Mouse (Mus musculus) frontal cortex, postnatal 10 days (tissue): ENCODE results near the gene Ddx5.
"Not testable (repeated sequence)": the region's sequence is repeated elsewhere in the genome, so short reads cannot be mapped to it uniquely, and the experiment has no call there.

Source experiments
- DNase-seq, 2 experiments: peaks; one replicate each; pipeline ENCODE4 v3.0.0; 2022; ENCODE audit warnings: low spot score in 2 of 2, mixed read lengths in 1 of 2

Gene Ddx5

DNA sequence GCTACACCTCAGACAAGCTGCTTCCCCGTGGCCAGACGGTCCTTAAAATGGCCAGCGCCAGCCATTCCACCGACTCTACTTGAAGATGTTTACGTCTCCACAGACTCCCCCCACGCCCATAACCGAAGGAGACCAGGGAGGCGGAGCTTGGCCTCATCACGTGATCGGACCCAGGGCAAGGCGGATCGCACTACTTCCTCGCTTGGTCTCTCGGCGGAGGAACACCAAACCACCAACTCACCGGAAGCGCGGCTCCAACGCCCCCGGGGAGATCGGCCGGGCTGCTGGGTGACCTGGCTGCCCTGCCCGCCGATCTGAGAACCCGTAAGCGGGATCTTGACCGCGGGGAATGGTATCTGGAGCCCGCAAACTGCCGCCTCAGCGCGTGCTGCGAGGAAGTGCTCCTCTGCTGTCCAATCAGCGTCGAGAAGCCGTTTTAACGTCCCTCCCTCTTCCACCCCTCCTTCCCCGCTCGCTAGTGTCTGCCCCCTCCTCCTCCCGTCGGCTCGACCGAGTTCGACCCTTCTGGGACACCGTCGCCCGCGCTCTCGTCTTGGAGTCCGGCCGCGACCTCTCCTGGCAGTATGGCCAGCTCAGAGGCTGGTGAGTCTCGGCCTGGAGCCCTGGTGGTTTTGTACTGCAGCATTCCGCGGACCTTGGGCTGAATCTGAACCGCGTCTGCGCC is at the start of gene Ddx5, which contains the start of gene Cep95:
TSS of gene Ddx5 (minus strand) at position 411 of the 685 bp plus-strand sequence.
TSS of gene Cep95 (plus strand) at position 478 of the 685 bp plus-strand sequence.
- peak; percentile 90 to 97 for DNase-seq

DNA sequence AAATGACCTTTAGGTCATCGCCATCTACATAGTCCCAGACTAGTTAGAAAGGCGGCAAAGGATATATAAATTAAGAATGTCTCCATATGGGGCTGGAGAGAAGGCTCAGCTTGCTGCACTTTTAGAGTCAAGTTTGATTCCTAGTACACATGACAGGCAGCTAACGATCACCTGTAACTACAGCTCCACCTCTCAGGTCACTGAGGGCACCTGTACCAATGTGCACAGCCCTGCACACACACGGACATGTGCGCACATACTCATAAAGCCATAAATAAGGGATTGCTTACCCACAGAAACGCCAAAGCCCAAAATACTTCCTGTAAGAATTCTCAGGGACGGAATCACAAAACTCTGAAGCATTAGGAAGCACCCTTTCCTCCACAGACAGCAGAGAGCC is 39.1 kb upstream of the Ddx5 start:
- DNase-seq, result no peak

DNA sequence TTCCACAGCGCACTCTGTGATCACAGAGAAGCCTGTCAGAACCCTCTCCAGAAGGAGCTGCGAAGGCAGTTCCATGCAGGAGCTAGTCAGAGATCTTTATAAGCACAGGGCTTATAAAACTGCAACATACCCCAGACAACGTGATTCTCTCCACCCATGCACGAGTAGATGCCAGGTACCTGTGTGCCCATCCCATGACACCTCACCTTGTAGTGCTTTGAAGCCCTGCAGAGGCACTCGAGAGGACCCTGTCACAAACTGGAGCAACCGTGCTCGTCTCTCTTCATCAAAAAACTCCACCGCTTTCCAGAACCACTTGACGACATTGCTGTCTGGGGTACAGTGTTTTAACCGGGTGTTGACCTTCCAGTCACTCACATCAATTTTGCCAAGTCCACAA is 35.4 kb upstream of the Ddx5 start:
- DNase-seq, result no peak

DNA sequence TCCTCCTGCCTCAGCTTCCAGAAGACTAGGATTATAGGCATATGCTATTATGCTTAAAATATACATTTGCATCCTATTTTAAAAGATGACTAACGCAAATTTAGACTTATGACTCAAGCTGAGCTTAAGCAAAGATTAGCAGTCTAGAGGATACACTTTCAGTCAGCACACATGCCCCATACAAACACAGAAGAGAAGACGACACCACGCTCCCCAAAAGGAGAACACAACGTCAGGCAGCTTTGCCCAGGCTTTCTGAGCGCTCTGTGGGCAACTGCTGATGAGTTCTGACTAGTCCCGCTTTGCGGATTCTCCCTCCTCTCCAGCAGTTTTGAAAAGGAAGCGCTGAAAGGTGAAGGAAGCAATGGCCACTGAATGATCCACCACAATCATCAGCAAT is 34.8 kb upstream of the Ddx5 start:
- DNase-seq, result no peak

DNA sequence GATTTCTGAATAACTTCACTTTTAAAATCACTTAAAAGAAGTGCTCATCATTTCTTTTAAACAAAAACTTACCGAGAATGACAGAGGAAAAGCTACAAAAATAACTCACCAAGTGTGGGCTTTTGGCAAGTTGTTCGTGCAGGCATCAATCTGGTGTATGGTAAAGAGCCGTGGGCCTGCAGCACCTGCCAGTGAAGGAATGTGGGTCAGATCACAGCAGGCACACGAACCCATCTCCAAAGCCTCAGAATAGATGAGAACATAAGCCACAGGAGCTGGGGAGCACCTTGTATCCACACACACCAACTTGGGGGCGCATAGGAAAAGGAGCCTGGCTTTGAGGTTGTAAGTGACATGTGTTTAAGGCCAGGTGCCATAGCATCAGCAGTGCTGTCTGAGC is 33.9 kb upstream of the Ddx5 start:
- DNase-seq, result no peak

DNA sequence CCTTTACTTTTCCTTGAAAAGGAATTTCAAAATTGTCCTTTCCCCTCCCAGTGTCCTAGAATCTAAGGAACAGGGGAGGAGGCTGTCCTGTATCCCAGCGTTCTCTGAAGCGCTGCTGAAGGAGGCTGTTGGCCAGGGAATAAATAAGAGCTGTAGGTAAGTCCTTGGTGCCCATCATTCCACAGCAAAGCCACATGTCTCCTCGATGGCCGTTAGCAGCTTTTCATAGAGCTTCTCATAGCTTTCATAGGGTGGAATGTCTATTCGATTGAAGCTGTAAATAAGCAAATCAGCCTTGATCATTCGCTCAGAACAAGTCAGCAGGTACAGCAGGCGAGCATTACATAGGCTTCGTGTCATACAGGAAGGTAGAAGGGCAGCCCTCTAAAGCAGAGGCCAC is 33.5 kb upstream of the Ddx5 start:
- DNase-seq, result no peak

DNA sequence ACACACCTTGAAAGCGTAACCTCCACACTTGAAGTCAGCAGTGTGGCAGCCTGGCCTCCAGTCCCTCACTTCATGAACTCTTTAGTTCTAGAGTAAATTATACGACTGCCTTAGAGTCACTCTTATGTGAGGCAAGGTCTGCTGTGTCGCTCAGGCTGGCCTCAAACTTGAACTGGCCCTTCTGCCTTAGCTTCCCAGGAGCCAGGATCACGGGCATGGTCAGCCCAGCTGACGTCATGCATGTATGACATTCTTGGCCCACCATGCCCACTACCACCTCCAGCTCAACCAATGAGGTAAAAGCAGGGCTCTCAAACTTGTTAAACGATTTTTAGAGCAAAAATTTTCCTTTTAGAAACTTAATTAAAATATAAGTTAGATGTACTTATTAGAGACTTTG is 32.4 kb upstream of the Ddx5 start:
- DNase-seq, result no peak

DNA sequence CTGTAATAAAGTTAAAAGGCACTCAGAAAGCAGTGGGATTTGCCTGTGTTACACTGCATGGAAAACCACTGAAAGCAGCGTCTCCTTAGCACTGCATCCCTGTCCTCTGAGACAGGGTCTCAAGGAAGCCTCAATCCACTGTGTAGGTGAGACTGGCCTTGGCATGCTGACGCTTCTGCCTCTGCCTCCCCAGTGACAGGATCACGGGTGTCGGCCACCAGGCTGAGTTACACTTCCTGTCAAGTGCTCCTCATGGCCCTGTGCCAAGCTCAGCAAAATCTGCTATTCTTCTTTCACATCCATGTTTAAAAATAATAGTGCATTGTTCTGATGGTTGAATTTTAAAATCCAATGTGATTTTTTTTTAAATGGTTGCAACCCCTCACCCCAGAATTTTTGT is 32.0 kb upstream of the Ddx5 start:
- DNase-seq, result peak in 1 of 2 experiments; percentile 38

DNA sequence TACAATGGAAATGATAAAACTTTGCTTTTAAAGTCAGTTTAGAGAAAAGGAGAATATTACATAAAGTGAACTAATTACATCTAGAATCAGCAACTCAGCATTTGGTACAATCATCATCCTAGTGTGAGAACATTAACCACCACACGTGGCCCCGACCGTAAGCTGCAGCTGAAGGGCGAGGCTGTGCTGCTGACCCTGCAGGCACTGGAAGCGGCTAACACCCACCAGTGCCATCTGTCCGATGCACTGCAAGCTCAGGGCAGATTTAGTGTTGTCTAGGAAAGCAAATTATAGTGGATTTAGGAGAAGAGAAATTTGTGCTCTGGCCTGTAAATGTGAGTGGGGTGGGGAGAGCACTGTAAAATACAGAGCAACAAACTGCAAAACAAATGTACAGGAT is 31.3 kb upstream of the Ddx5 start:
- DNase-seq, result no peak

DNA sequence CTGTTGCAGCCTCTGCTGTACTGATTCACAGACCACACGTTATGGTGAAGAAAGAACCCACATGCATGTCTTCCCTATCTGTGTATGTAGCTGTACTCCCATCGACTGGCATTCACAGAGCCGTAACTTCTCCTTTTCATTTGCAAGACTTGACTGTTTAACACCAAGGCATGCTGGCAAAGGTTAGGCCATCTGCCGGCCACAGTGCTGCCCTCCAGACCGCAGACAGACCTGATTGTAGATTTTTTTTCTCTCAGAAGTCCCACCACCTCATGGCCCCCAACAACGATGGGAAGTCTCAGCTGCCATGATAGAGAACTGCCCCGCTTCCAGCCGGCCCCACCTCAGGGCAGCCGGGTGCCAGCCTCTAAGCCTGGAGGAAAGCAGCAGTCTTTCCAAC is 30.6 kb upstream of the Ddx5 start:
- no peak for DNase-seq

DNA sequence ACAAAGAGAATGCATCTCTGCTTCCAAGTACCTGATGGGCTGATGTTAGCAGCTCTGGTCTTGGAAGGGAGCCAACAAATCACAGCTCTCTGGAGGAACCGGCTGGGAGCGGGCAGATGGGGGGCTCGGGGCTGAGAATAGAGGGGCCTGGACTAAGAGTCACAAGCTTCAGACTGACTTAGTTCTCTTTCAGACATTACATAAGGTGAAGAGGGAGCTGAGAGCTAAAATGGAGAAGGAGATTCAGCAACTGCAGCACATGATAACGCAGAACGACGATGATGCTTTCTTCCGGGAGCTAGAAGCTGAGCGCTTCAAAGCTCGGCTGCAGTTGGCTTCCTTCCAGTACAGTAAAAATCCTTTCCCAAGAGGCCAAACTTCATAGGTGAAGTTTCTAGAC is 29.4 kb upstream of the Ddx5 start:
- no peak for DNase-seq

DNA sequence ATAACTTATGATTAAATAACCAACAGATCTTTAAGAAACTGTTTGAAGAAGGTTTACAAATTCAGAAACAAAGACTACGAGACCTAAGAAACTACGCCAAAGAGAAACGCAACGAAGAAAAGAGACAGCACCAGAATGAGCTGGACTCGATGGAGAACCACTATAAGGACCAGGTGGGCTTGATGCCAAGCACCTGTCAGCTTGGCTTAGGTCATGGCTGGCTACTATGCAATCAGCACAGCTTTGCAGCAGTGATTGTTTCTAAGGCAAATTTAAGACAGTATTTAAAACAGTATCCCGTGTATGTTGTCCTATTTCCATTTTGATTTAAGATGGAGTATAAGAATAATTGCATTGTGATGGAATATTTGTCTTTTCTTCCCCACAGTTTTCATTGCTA is 28.8 kb upstream of the Ddx5 start:
- DNase-seq, result no peak

DNA sequence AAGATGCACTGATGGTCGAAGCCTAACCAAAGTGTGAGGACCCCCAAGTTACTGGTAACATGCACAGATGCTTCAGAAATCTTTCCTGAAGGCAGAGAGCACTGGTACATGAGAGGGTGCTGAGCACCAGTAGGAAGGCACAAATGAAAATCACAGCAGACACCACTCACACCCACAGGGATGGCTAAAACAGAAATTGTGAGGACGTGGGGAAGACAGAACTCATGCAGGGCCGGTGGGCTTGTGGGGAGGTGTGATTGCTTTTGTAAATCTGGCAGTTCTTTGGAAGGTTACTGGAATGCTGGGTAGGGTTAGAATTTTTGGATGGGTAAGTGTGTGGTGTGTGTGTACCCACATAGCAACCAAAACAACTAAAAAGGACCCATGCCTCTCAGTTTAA is 28.2 kb upstream of the Ddx5 start:
- no peak for DNase-seq

DNA sequence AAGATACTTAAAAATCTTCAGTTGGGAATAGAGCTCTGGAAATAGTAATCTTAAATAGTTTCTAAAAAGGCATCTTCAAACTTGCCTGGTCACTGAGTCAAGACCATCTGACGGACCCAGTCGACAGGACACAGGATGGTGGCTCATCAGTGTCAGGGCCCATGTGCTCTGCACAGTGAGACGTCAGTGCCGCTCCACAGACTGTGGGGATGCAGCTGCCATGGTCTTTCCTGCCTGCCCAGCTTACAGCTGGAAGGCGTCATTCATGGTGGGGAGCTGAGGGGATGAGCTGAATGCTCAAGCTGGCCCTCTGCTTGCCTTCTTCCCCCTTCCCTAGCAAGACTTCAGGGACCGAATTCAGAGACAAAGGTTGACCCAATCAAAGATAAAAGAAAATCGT is 27.3 kb upstream of the Ddx5 start:
- DNase-seq, result no peak

DNA sequence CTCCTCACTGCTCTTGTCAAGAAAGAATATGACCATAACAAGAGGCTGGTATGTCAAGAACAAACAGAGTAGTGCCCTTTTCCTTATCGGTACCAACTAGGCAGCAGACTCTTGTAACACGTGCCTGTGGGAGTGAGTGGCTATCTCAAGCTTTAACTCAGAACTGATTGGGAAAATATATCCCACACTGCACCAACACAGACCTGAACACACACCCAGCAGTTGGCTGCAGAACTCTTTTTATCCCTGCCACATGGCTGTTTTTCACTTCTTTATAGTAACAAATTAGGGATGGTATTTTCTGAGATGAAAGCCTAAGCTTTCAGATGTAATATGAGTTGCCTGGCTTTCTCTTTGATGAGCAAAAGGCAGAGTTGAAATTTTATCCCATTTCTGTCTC is 26.8 kb upstream of the Ddx5 start:
- DNase-seq, result no peak

DNA sequence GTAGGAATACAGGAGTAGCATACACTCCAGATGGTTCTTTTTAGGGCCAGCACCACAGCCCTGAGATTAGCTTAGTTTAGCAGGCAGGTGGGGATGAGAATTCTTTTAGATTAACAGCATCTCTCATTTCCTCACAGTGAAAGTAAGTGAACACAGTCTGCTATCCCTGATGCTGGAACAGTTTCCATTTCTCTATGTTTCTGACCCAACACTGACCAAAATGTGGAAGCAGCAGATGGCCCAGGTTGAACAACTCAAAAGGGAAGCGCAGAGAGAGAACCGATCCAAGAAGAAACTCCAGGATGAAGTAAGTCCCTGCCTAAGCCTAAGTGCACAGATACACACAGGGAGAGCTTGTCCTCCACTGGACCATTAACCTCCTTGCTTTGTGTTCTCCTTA is 26.3 kb upstream of the Ddx5 start:
- DNase-seq, result no peak

DNA sequence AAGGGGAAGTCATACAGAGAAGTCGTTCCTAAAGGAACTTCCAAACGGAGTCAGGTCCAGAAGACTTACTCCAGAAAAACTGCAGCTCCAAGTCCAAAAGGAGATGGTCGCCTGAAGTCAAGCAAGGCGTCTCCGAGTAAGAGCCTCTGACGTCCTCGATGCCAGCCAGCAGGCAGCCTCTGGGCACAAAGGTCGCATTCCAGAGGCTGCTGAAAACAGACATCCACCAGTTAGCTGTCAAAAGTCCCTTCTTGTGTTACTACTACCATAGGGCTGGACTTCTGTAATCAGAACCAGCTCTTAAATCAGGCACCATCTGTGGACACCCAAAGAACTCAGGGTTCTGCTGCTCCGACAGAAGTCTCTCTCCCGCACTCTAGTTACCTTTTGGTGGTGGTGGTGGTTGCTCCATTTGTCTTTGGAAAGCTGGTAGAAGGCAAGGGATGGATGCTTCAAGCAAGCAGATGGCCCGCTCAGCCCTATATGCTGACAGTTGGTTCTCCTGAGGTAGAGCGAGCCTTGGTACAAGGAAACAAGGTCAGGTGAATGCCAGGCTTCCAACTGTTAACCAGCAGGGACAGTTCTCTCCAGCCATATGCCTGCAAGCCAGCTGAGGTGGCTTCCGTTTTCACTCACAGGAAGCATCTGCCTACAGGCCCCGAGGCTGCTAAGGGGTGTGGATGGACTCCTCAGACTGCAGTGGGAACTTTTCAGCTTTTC is 25.8 kb upstream of the Ddx5 start:
- no peak for DNase-seq

DNA sequence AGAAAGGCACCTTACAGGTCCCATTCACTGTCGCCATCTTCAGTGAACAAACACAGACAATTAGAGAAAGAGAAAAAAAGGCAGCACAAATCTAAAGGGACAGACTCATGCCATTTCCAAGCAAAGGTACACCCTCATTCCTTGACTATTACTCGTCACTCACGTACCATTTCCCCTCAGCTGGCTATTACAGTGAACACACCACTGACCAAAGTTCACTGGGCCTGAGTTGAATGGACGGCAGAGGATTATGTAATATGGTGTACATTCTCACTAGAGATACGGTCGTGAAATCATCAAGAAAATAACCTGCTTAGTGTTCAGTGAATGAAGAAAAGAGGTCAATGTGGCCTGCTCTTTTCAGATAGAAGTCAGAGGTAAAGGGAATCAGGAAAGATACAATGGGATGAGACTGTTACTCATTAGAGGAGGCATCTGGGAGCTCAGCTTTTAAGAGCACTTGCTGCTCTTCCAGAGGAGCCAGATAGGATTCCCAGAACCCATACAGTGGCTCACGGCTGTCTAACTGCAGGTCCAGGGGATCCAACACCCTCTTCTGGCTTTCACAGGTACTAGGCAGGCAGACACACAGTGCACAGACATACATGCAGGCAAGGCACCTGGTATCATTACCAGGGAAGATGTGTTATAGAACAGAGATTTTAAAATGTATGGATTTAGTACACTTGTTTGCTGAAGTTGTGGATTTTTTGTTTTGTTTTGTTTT is 23.6 kb upstream of the Ddx5 start:
- DNase-seq, result no peak

DNA sequence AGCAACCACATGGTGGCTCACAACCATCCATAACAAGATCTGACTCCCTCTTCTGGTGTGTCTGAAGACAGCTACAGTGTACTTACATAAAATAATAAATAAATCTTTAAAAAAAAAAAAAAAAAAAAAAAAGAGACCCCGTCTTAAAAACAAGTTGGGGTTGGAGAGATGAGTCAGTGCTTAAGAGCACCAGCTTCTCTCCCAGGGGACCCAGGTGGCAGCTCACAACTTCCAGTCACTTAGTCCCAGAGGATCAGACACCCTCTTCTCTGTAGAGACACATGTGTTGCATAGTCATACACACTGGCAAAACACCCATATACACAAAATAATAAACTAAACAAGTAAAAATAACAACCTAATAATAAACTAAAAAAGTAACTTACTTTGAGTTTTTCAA is 18.5 kb upstream of the Ddx5 start:
- not testable (repeated sequence) for DNase-seq

DNA sequence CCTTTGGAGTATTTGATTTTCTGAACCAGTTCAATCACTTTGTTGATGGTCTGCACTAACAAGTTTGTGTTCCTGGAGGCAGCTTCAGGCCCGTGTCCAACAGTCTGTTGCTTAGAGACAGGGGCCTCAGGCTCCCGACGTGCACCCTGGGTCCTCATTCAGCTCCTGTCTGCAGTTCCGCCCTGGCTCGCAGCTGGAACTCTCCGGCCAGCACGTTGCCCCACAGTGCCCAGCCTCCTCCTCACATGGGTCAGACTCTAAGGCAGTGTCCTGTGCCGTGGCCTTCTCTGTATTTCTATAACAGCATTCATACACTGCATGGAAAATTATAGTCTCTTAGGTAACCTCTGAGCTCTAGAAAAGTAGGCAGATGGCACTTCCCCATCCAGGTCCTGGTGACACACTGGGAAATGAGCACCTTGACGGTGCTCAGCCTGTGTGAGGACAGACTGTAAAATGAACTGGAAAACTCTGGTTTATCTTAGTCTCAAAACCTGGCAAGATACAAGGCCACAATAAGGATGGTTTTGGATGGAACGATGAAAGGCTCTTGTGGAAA is 13.2 kb upstream of the Ddx5 start:
- DNase-seq, result no peak

DNA sequence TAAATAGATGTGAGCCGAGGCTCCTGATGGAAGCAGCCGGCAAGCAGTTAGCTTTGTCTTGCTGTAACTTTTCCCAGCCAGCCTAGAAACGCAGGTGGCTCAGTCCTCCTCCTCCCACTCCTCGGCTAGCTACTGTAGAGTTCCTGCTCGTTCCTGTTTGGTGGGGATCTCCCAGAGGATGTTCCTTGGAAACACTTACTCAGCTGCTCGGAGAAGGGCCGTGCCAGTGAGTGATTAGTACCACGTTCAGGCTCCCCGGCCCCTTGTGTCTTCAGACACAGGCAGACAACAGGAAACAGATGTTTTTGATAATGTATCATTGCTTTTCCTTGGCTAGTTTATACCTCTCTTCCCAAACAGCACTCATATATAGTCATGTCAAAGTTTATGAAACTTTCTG is 6.7 kb upstream of the Ddx5 start:
- no peak for DNase-seq

DNA sequence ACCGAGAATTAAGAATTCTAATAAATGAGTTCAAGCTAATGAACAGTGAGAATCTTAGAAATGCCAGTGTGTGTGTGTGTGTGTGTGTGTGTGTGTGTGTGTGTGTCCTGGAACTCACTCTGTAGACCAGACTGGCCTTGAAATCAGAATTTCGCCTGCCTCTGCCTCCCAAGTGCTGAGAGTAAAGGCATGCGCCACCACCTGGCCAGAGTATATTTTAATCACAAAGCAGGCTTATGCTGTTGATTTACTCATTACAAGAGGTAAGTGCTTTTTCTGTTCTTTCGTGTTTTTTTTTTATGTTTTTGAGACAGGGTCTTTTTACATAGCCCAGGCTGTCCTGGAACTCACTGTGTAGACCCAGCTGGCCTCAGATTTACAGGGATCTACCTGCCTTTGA is 4.9 kb upstream of the Ddx5 start:
- no peak for DNase-seq

DNA sequence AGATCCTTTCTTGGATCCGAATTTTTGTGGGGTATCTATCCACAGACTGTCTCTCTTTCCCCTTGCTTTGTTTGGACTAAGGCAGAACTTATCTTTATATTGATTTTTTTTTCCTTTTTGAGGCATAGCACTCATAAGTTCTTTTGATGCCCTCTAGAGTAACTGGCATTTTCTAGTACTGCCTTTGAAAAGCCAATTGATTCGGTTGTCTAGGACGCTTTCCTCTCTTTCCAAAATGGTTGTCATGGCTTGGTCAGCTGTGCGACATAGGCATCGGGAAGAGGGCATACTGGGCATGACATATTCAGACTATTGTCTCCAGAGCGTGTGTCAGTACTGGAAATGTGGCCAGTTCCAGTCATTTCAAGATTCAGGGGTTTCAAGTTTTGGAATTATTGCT is 664 bp upstream of the Ddx5 start:
- DNase-seq, result no peak
